Mouse (Mus musculus): ENCODE data around the gene Dhtkd1.
"Not testable (repeated sequence)": the region's sequence is repeated elsewhere in the genome, so short reads cannot be mapped to it uniquely, and the experiment has no call there.

The Dhtkd1 gene

DNA sequence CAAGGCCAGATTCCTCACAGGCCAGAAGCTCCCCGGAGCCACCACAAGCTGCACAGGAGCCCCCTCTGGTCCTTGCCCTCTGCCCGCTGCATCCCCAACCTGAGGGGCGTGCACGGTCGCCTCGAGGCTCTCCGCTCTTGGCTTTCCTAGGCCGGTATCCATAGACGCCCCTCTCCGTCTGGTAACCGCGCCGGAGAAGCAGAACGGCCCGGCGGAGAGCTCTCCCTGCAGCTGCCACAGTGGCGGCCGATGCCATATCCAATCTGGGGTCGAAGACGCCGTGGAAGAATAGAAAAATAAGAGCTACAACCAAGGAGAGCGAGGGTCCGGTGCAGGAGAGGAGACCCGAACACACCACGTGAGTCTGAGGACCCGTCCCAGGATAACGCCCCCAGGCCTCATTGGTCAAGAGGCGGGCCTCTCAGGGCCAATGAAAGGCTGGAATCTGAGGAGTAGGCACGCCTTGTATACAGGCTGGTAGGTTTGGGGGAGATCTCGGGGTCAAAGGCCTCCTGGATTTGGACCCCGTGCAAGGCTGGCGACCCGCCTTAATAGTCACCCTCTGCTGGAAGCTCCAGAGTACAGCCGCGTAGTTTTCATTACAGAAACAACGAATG is at the start of gene Dhtkd1:
Gene Dhtkd1, minus strand, starts transcription at position 377 of the 617 bp plus-strand sequence.
- DNase-seq: peak; percentile 64 to 66

DNA sequence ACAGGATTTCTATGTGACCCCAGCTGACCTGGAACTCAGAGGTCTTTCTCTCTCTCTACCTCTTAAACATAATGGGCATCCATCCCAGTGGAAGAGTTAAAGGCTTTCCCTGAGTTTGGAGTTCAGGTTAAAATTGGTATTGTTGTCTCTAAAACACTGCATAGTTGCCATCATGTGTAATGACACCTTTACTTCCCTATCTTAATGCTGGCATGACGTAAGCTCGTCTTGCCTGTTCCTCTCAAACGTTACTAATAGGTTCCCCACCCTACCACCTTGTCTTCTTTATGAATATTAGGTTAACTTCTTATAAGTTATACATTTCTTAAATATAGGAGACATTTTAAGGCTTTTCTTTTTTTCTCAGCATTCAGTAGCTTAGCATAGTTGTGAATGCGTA is 34.9 kb upstream of the Dhtkd1 start:
- DNase-seq: no peak

DNA sequence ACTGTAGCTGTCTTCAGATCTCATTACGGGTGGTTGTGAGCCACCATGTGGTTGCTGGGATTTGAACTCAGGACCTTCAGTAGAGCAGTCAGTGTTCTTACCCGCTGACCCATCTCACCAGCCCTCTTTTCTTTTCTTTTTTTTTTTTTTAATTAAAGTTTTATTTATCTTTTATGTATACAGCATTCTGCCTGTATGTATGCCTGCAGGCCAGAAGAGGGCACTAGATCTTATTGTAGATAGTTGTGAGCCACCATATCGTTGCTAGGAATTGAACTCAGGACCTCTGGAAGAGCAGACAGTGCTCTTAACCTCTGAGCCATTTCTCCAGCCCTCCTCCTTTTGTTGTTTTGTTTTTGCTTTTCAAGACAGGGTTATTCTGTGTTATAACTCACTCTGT is 28.0 kb upstream of the Dhtkd1 start:
- DNase-seq: not testable (repeated sequence)

DNA sequence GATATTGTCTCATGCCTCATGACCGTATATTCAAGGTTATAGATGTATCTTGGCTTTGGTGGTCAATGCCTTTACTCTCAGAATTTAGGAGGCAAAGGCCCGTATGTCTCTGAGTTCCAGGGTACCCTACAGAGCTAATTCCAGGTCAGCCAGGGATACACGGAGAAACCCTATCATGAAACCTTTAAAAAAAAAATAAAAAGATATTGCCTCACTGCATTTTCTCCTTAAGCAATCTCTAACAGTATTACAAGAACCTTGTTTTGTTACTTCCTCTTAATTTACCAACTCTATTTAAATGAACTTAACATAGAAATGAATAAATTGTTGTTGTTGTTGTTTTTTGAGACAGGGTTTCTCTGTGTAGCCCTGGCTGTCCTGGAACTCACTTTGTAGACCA is 23.4 kb upstream of the Dhtkd1 start:
- DNase-seq: no peak

DNA sequence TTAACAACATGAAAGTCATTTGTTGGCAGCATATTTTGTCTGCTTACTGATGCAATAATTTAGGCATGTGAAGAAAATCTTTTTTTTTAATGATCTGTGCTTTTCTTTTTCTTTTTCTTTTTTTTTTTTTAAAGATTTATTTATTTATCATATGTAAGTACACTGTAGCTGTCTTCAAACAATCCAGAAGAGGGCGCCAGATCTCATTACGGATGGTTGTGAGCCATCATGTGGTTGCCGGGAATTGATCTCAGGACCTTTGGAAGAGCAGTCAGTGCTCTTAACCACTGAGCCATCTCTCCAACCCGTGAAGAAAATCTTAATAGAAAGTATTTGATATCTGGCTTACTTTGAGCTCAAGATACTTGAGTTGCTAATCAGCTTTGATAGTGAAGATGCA is 21.1 kb upstream of the Dhtkd1 start:
- DNase-seq: not testable (repeated sequence)

DNA sequence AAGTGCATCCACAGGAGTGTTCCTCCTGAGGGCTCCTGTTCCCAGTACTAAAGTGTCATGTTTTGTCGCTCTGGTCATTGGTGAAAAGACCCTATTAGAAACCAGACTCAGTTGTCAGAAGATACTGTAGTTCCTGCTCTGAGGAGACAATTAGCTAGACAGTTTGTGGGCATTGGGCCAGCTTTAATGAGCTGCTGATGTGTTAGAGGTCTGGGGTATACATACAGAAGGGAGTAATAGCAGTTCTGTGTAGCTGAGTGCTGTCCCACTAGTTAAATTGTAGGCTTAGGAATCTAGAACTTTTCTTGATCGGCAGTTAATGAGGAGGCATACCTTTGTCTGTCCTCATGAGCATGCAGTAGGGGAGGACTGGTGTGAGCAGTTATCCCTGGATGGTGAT is 19.7 kb upstream of the Dhtkd1 start:
- DNase-seq: no peak

DNA sequence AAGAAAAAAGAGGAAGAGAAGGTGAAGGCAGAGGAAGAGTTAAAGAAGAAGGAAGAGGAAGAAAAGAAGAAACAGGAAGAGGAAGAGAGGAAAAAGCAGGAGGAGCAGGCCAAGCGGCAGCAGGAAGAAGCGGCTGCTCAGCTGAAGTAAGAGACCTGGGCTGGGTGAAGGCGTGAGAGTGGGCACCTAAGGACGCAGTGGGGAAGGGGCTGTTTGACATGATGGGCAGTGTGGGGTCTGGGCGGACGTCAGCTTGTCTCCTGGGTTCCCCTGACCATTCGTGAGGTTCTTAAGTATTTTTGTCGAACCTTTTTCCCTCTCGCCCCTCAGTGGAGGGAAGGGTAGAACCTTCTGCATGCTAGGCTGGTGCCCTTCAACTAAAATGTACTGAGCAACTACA is 15.1 kb upstream of the Dhtkd1 start:
- no peak for DNase-seq

DNA sequence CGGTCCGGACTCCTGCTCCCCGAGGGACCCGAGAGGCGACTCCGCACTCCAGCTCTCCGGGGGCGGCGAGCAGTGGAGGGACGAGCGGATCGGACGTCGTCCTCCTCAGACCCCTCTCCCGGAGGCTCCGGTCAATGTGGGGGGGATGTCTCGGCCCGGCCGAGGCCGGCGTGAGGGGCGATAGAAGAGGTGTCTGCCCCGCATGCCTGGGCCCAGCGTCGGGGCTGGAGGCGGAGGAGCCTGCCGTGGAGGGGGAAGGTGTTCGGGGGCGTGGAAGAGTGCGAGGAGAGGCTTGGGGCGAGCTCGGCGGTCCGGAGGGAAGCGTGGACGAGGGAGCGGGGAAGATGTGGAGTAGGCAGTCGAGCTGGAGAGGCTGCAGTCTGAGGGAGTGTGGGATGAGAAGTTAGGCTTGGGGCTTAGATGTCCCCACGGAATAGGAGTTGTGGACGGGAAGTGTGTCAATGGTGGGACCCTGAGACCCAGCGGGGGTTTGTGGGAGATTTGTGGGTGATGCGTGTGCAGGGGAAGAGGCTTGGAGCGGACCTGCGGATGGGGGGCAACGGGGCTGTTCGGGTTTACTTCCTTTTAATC is 9.1 kb upstream of the Dhtkd1 start:
- DNase-seq: peak in 1 of 2 experiments; percentile 52

DNA sequence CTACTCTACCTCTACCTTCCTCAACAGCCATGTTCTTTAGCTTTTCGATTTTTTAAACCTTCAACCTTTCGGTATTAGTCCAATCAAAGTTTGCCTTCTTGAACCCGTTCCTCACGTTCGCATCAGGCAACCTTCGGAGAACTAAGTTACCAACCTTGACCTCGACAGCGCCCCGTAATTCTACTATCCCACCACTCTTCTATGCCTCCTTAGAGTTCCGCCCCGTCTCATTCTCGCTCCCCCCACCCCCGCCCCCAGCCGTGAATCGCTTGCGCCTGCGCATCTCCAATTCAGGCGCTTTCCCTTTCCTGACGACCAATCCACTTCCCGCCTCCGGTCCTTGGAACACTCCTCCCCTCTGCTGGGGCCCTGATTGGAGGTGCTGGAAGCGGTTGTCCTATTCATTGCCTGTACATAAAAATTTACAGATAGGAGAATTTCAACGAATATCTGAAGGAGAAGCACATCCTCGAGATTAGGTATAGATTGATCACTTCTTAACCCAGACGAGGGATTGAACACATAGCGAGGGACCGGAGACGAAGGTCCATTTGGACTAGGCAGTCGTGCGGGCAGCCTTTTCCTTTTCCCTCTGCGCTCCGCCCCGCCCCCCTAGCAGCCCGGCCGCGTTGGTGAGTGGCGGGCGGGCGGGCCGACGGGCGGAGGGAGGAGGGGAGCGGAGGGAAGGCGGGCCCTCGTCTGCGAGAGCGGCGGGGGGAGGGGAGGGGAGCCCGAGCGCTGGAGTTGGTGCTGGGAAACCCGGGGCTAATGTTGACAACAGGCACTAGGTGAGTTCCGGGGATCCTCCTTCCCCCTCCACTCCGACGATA is 8.4 kb upstream of the Dhtkd1 start, which contains the start of gene Upf2:
Gene Upf2, plus strand, starts transcription at position 704 of the 830 bp plus-strand sequence.
- DNase-seq: peak; percentile 95 to 98

DNA sequence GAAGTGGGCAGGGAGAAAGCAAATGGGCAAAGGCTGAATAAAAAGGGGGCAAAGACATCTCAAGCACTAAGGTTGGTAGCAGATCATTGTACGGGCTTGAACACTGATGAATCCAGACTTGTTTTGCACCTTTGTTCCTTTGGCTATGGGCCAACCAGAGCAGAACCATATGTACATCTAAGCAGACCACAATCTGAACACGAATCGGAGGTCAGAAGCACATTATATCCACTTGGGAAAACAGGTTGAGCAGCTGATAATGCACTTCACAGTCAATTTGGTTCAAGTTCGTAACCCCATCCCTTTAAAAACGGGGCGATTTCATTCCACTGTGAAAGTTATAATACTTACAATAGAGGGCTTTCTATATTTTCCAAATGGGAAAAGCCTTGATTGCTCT is 7.7 kb upstream of the Dhtkd1 start:
- peak in 1 of 2 experiments; percentile 13 for DNase-seq

DNA sequence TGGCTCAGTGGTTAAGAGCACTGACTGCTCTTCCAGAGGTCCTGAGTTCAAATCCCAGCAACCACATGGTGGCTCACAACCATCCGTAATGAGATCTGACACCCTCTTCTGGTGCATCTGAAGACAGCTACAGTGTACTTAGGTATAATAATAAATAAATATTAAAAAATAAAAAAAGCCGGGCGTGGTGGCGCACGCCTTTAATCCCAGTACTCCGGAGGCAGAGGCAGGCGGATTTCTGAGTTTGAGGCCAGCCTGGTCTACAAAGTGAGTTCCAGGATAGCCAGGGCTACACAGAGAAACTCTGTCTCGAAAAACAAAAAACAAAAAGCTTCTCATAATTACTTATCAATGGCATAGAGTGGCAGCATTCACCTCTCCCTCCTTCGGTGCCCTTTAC is 7.2 kb upstream of the Dhtkd1 start:
- DNase-seq: not testable (repeated sequence)

DNA sequence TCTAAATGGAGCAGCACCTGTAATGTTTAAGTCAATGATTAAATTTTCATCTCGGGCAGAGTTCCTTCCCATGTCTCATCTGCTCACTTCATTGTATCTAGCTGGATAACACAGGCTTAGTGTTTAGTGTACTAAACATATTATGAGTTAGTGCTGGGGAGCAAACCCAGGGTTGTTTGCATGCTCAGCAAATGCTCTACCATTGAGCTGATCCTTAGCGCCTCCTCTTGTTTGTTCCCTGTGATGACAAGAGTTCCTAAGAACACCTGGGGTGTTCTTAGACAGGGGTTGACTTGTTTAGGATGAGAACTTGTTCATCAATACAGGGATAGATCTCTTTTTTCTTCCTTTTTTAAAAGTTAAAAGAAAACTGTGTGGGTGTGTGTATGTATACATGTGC is 6.4 kb upstream of the Dhtkd1 start:
- DNase-seq: no peak

DNA sequence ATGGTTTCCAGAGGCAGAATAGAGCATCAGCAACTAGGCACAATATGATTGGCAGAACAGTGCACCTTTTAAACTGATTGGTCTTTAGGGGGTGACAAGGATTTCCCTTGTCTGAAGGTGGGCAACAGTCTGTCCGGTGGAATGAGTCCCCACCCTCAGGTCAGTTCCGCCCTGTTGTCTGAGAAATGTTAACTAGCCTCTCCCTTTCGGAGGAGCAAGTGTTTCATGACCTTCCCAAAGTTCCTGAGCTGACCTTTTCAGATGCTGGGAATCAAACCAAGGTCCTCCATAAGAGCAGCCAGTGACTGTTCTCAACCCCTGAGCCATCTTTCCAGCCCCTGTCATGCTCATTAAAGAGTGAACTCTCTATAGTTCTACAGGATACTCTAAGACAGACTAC is 4.3 kb upstream of the Dhtkd1 start:
- DNase-seq: no peak

DNA sequence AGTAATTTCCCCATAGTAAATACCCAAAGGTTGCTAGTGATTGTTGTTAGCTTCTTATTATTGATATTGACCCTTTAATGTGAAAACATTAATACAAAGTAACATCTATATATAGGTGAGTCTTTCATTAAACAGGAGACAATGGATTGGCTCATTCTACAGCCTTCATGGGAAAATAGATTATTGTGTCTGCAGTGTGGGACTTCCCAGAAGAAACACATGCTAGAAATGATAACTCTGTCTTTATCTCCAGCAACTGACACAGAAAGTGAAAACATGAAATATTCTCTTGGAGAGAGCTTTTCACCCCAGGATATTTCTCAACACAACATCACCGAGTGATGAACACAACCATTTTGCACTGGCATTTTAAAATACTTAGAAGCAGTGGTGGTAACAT is 3.0 kb upstream of the Dhtkd1 start:
- no peak for DNase-seq

DNA sequence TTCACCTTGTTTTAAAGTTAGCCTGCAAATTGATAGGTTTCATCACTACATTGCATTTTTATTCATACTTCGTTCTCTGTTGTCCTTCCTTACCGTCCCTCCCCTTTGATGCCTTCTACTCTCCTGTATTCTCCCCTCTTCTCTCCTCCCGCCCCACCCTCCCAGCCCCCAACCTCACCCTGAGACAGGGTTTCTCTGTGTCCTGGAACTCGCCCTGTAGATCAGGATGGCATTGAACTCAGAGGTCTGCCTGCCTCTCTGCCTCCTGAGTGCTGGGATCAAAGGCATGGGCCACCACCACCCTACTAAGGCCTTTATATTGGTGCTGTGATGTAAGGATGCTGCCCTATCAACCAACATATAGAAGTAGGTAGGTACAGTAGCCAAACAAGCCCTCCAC is 479 bp upstream of the Dhtkd1 start:
- no peak for DNase-seq

DNA sequence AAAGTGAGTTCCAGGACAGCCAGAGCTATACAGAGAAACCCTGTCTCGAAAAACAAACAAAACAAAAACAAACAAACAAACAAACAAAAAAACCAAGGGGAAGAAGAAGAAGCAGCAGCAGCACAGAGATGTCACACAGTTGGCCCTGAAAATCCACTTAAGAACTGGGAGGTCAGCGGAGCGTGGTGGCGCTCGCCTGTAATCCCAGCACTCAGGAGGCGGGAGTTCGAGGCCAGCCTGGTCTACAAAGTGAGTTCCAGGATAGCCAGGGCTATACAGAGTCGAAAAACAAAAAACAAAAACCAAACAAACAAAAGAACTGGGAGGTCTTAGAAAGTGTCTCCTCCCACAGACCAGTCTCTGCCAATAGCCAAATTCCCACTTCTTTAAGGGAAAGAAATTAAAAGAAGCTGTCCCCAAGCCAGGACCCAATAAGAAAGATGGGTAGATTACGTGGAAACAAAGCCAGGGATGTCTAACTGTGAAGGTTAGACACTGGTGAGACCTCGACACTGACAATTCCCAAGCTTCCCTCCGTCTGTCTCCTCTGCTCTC is 654 bp downstream of the Dhtkd1 start:
- no peak for DNase-seq

DNA sequence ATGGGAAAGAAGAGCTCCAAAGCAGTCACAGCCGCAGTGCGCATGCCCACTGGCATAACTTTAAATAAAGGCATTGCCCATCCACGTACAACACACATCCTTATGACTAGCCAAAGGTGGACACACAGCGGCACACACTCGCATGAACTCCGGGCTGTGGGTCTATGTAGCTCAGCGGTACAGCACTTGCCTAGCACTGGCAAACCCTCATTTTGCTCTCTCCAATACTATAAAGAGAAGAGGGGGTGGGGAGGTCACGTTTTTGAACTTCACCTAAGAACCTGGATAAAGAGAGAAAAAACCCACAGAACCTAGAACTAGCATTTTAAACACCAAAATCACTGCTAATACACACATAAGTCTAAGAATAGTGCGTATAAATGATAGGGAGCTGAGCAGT is 1.7 kb downstream of the Dhtkd1 start:
- DNase-seq: no peak

DNA sequence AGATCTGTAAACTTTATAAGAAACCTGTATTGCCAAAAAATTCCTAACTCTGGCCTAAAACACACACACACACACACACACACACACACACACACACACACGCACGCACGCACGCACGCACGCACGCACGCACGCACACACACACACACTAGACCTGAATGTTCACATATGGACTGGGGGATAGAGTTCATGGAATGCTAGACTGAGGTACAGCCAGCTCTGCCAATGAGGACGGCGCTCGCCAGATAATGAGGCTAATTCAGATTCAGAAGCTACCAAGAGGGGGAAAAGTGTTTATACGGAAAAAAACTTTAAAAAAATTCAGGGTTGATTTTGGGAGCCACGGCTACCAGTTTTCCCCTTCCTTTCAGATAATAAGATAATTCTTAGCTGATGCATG is 2.7 kb downstream of the Dhtkd1 start:
- DNase-seq: no peak

DNA sequence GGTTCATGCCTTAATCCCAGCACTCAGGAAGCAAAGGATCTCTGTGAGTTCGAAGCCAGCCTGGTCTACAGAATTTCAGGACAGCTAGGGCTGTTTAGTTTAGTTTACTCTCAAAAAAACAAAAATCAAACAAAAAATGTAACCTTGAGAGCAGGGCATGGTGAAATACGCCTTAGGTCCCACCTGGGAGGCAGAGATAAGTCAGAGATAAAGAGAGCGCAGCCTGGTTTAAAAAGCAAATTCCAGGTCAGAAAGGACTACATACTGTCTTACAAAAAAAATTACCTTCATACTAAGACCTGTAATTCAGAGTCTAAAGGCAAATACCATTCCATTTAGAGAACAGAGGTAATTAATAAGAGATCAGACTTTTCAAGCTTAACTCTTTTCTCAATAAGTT is 3.3 kb downstream of the Dhtkd1 start:
- no peak for DNase-seq

DNA sequence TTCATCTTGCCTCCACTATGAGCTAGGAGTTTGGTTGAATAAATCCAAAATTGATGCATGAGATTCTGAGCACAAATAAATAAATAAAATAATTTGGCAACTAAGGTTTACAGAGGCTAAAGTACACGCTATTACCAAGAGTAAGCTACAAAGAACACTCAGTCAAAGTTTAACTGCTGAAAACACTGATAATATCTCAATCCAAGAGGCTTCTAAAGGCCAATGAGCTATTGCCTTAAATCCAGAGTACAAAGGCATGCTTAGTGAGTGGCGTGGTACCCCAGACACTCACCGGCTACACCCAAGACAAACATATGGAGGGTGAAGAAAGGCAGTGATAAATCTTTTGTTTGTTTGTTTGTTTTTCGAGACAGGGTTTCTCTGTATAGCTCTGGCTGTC is 6.0 kb downstream of the Dhtkd1 start:
- DNase-seq: no peak

DNA sequence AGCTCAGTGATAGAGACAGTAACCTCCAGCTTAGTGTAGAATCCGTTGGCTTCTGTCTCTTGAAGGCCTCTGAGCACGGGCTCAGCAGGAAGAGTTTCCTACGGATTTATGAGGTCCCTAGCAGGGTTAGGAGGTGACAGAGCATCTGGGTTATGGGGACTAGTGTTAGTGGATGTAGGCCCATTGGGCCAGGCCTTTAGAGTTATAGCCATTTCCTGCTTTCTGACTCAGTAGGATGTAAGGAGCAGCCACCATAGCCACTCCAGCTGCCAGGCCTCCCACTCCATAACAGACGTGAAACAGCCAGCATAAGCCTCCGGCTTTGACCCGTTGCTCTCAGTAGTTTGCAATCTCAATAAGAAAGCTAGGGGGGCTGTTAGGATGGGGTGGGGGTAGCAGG is 6.5 kb downstream of the Dhtkd1 start:
- no peak for DNase-seq

DNA sequence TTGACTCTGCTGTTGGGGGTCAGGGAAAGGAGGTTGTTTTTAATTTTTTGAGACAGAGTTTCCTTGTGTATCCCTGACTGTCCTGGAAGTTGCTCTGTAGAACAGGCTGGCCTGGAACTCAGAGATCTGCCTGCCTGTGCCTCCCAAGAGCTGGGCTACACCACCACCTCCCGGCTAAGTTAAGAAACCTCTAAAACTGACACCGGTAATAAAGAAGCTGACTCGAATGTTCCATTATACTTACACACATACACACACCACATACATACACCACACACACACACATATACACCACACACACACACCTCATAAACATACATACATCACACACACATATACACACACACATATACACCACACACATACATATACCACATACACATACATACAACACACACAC is 7.7 kb downstream of the Dhtkd1 start:
- no peak for DNase-seq

DNA sequence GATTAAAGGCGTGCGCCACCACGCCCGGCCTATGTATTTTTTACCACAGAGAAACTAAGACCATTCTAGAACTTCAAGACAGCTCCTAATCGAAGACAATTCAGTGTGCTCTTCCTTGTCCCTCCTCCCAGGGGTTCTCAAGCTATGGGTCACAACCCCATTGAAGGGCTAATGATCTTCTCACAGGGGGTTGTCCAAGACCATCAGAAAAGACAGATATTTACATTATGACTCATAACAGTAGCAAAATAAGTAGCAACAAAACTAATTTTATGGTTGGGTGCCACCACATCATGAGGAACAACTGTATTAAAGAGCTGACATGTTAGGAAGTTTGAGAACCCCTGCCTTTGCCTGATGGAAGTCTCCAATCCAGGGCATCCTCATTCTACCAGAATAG is 10.7 kb downstream of the Dhtkd1 start:
- DNase-seq: no peak

Data from lung, adult 18-20 months (tissue).